Mouse (Mus musculus): Measurements from ENCODE around the gene Foxq1.

DNA sequence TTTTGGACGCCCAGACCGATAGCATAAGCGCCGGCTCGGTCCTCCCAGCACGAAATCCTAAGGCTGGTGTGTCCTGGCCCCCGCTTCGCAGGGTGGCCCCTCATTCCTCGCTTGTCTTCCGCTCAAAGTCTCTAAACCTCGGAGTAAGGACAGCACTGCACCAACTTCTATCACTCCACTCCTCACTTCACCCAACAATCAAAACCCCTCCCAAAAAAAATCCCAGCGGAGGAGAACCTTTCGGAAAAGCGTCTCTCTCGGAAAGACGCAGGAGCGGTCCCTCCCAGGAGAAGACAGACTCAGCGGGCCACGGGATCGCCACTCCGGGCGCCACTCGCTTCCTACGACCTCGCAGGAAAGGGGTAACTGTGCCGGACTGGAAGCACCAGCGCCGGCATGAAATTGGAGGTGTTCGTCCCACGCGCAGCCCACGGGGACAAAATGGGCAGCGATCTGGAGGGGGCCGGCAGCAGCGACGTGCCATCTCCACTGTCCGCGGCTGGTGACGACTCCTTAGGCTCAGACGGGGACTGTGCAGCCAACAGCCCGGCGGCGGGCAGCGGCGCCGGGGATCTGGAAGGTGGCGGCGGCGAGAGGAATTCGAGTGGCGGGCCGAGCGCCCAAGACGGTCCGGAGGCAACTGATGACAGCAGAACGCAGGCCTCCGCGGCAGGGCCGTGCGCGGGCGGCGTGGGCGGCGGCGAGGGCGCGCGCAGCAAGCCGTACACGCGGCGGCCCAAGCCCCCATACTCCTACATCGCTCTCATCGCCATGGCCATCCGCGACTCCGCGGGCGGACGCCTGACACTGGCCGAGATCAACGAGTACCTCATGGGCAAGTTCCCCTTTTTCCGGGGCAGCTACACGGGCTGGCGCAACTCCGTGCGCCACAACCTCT is 2.8 kb downstream of the Foxq1 start, which contains the start of gene A530084C06Rik:
- no peak for TF ChIP-seq CTCF (IDR thresholded peaks at IDR 0.05; ENCODE audit: borderline replicate concordance, control insufficient read depth, extremely low read depth, insufficient read depth, low read length, poor library complexity)
- no peak for TF ChIP-seq POLR2A (IDR thresholded peaks at IDR 0.05; ENCODE audit: control insufficient read depth, extremely low read depth, insufficient read depth, low read length, poor library complexity)

Measured in thymus, adult 2 months (tissue).